Mouse (Mus musculus) ES-E14 (cell line): ENCODE data around the gene Tap2. TPM values are rescaled to one million over a fixed set of nuclear protein-coding genes. Genes with fewer than 3 reads are reported as not detected.
"Not testable (repeated sequence)": the region's sequence is repeated elsewhere in the genome, so short reads cannot be mapped to it uniquely, and the experiment has no call there.

Experiments
- DNase-seq: peaks from one replicate; pipeline ENCODE4 v3.0.0-alpha.2; 2013; ENCODE audit warnings: low read depth, low spot score
- H3K27ac ChIP-seq: 2 replicates; pipeline ENCODE4 v1.5.1; 2012; ENCODE audit warnings: low read depth, mild to moderate bottlenecking, low read length, moderate library complexity, mixed read lengths; ENCODE audit not compliant: poor library complexity, insufficient read depth, severe bottlenecking
- H3K36me3 ChIP-seq: 2 replicates; pipeline ENCODE4 v1.6.1; 2012; ENCODE audit warnings: mild to moderate bottlenecking, low read length, moderate library complexity, mixed read lengths; ENCODE audit not compliant: control insufficient read depth, poor library complexity, insufficient read depth, severe bottlenecking
- H3K4me1 ChIP-seq, 2 experiments: fragments of 150-350 bp in 1 of 2; sonication (generic) in 1 of 2; 2 replicates each; pipeline ENCODE4 v1.6.1; 2012; ENCODE audit warnings: low read length in 2 of 2, mild to moderate bottlenecking in 1 of 2, mixed read lengths in 1 of 2; ENCODE audit not compliant: control insufficient read depth in 2 of 2, insufficient read depth in 2 of 2, poor library complexity in 1 of 2
- H3K4me3 ChIP-seq, 2 experiments: fragments of 150-350 bp in 1 of 2; sonication (generic) in 1 of 2; 2 replicates each; pipeline ENCODE4 v1.5.1; 2012; ENCODE audit warnings: low read length in 2 of 2, low read depth in 1 of 2, mild to moderate bottlenecking in 1 of 2, mixed read lengths in 1 of 2; ENCODE audit not compliant: insufficient read depth in 1 of 2, poor library complexity in 1 of 2, severe bottlenecking in 1 of 2
- H3K9ac ChIP-seq: 2 replicates; pipeline ENCODE4 v1.6.1; 2012; ENCODE audit warnings: low read depth, mild to moderate bottlenecking, low read length, mixed read lengths; ENCODE audit not compliant: poor library complexity, insufficient read depth, severe bottlenecking
- H3K9me3 ChIP-seq: fragments of 150-350 bp; sonication (generic); 2 replicates; pipeline ENCODE4 v1.6.1; 2012; ENCODE audit warnings: low read depth, mild to moderate bottlenecking, low read length; ENCODE audit not compliant: control insufficient read depth, insufficient read depth
- CHD2 ChIP-seq: IDR thresholded peaks from 2 replicates; pipeline ENCODE4 v1.6.1; 2014; ENCODE audit warnings: mild to moderate bottlenecking, low read depth, low read length, inconsistent platforms
- HCFC1 ChIP-seq: IDR thresholded peaks from 2 replicates; pipeline ENCODE4 v1.6.1; 2012; ENCODE audit warnings: low read length, inconsistent platforms, borderline replicate concordance; ENCODE audit not compliant: insufficient read depth
- MAFK ChIP-seq: IDR thresholded peaks from 2 replicates; pipeline ENCODE4 v1.6.1; 2014; ENCODE audit warnings: mild to moderate bottlenecking, low read depth, low read length, inconsistent platforms; ENCODE audit not compliant: insufficient read depth
- ZC3H11A ChIP-seq: IDR thresholded peaks from 2 replicates; pipeline ENCODE4 v1.6.1; 2012; ENCODE audit warnings: low read depth, mild to moderate bottlenecking, inconsistent platforms, low read length, borderline replicate concordance
- ZNF384 ChIP-seq: IDR thresholded peaks from 2 replicates; pipeline ENCODE4 v1.6.1; 2012; ENCODE audit warnings: low read depth, low read length, inconsistent platforms
- in situ Hi-C, 2 experiments: fragments of 600-800 bp; cut with MboI; formaldehyde crosslinking; loops; one replicate each; pipeline ENCODE4 v1.15.1; 2025; ENCODE audit warnings: low sequenced_read_pairs in 2 of 2, inconsistent platforms in 1 of 2; ENCODE audit not compliant: unreplicated experiment in 2 of 2
- total RNA-seq: library from RNA; depleted of rRNA; stranded (reverse); fragments of 300-350 nt; gene quantifications from 2 replicates; pipeline ENCODE4 v1.2.3, GENCODE M21; 2012

Gene Tap2
- total RNA-seq, 1 experiment = 4.0 TPM

- H3K4me1 ChIP-seq = no peaks in the 10 kb centered on the region
Measured at GRCm38 (mm10) chr17:34224816-34225215, 21.5 kb downstream of the Tap2 start.

GRCm38 (mm10) chr17:34225426-34225825 is 22.1 kb downstream of the Tap2 start:
- in situ Hi-C loops = no loop called here
- no peaks in the 10 kb centered on the region for H3K36me3 ChIP-seq
- H3K9me3 ChIP-seq = peaks cover 9% of the 10 kb centered on the region; the same call in 1 of the 2 replicates
- DNase-seq = no peak
- no peak overlapping the region for H3K27ac ChIP-seq
- H3K4me3 ChIP-seq = no peak overlapping the region
- no peak overlapping the region for H3K9ac ChIP-seq
- no peak for TF ChIP-seq HCFC1
- no peak for TF ChIP-seq MAFK
- no peak for TF ChIP-seq ZNF384
- TF ChIP-seq CHD2 = no peak
- no peak for TF ChIP-seq ZC3H11A
- no peaks in the 10 kb centered on the region for H3K4me1 ChIP-seq

More at GRCm38 (mm10) chr17:34224816-34225215, 21.5 kb downstream of the Tap2 start:
- no peaks in the 10 kb centered on the region for H3K36me3 ChIP-seq
- no peak for DNase-seq
- in situ Hi-C loops = no loop called here
- no peak overlapping the region for H3K27ac ChIP-seq
- H3K9me3 ChIP-seq = peaks cover 9% of the 10 kb centered on the region; the same call in 1 of the 2 replicates
- TF ChIP-seq ZC3H11A (no peak), HCFC1 (no peak), ZNF384 (no peak), CHD2 (no peak)
- H3K4me3 ChIP-seq = no peak overlapping the region
- H3K9ac ChIP-seq = no peak overlapping the region

GRCm38 (mm10) chr17:34225911-34226310 is 22.6 kb downstream of the Tap2 start:
- H3K27ac ChIP-seq, H3K36me3 ChIP-seq, H3K4me3 ChIP-seq, H3K4me1 ChIP-seq, DNase-seq, H3K9ac ChIP-seq, in situ Hi-C loops, H3K9me3 ChIP-seq: not testable (repeated sequence)

- DNase-seq, H3K36me3 ChIP-seq, H3K4me3 ChIP-seq, H3K27ac ChIP-seq, H3K9ac ChIP-seq, H3K4me1 ChIP-seq, in situ Hi-C loops: not testable (repeated sequence)
- H3K9me3 ChIP-seq = peaks cover 17% of the 10 kb centered on the region
Measured at GRCm38 (mm10) chr17:34230971-34231370, 27.6 kb downstream of the Tap2 start.

- H3K4me1 ChIP-seq, in situ Hi-C loops, H3K27ac ChIP-seq: not testable (repeated sequence)
Measured at GRCm38 (mm10) chr17:34232021-34232420, 28.7 kb downstream of the Tap2 start.

More at GRCm38 (mm10) chr17:34232021-34232420, 28.7 kb downstream of the Tap2 start:
- peaks cover 20% of the 10 kb centered on the region for H3K9me3 ChIP-seq
- not testable (repeated sequence) for H3K4me3 ChIP-seq, DNase-seq, H3K9ac ChIP-seq, H3K36me3 ChIP-seq
